Mouse (Mus musculus) regulatory T cell (primary cell): ENCODE measurements around the gene Adgrv1.

ENCODE experiments used
- in situ Hi-C: fragments of 300-600 bp; cut with MboI, MseI; formaldehyde crosslinking; loops from one replicate; pipeline ENCODE4 v1.15.1; 2025; ENCODE audit warnings: high pct_unique_total_duplicates

The Adgrv1 gene

GRCm38 (mm10) chr13:81144434-81144833, 488.5 kb downstream of the Adgrv1 start:
- in situ Hi-C loops, result no loop called here

- in situ Hi-C loops, result no loop called here
Measured at GRCm38 (mm10) chr13:81142268-81142884, 490.6 kb downstream of the Adgrv1 start.

GRCm38 (mm10) chr13:81136652-81137422, 496.1 kb downstream of the Adgrv1 start:
- in situ Hi-C loops, result no loop called here

- in situ Hi-C loops, result no loop called here
Measured at GRCm38 (mm10) chr13:81135953-81136352, 497.0 kb downstream of the Adgrv1 start.

- in situ Hi-C loops, result no loop called here
Measured at GRCm38 (mm10) chr13:81134412-81134811, 498.5 kb downstream of the Adgrv1 start.

GRCm38 (mm10) chr13:81133336-81133735, 499.6 kb downstream of the Adgrv1 start:
- in situ Hi-C loops, result no loop called here

- in situ Hi-C loops, result no loop called here
Measured at GRCm38 (mm10) chr13:81132691-81133090, 500.3 kb downstream of the Adgrv1 start.

- in situ Hi-C loops, result no loop called here
Measured at GRCm38 (mm10) chr13:81131860-81132259, 501.1 kb downstream of the Adgrv1 start.

GRCm38 (mm10) chr13:81130742-81131524, 502.0 kb downstream of the Adgrv1 start:
- in situ Hi-C loops, result no loop called here

GRCm38 (mm10) chr13:81125846-81126245, 507.1 kb downstream of the Adgrv1 start:
- in situ Hi-C loops, result no loop called here

- in situ Hi-C loops, result no loop called here
Measured at GRCm38 (mm10) chr13:81122238-81122637, 510.7 kb downstream of the Adgrv1 start.

GRCm38 (mm10) chr13:81110479-81110878, 522.5 kb downstream of the Adgrv1 start:
- in situ Hi-C loops, result no loop called here

- in situ Hi-C loops, result no loop called here
Measured at GRCm38 (mm10) chr13:81109676-81110075, 523.3 kb downstream of the Adgrv1 start.

- in situ Hi-C loops, result no loop called here
Measured at GRCm38 (mm10) chr13:81108526-81109302, 524.2 kb downstream of the Adgrv1 start.

GRCm38 (mm10) chr13:81107436-81107835, 525.5 kb downstream of the Adgrv1 start:
- in situ Hi-C loops, result no loop called here

- in situ Hi-C loops, result no loop called here
Measured at GRCm38 (mm10) chr13:81103794-81104193, 529.2 kb downstream of the Adgrv1 start.

GRCm38 (mm10) chr13:81096424-81096823, 536.5 kb downstream of the Adgrv1 start:
- in situ Hi-C loops, result no loop called here

- in situ Hi-C loops, result no loop called here
Measured at GRCm38 (mm10) chr13:81094513-81094912, 538.4 kb downstream of the Adgrv1 start.

- in situ Hi-C loops, result no loop called here
Measured at GRCm38 (mm10) chr13:81090051-81090836, 542.7 kb downstream of the Adgrv1 start.

GRCm38 (mm10) chr13:81086969-81087682, 545.8 kb downstream of the Adgrv1 start:
- in situ Hi-C loops, result no loop called here
